Mouse (Mus musculus) kidney, embryonic 14.5 days (tissue): ENCODE results near the gene Cntnap5b. TPM values are rescaled to one million over a fixed set of nuclear protein-coding genes. Genes with fewer than 3 reads are reported as not detected.
"Not testable (repeated sequence)": the region's sequence is repeated elsewhere in the genome, so short reads cannot be mapped to it uniquely, and the experiment has no call there.

Experiments
- ATAC-seq: fragments of 200-750 bp; cut with Nextera tagmentation; 2 replicates; pipeline ENCODE4 v1.8.0; 2017; ENCODE audit warnings: moderate number of reproducible peaks, mild to moderate bottlenecking, moderate TSS enrichment, moderate library complexity; ENCODE audit not compliant: low FRiP score, low TSS enrichment
- H3K27ac ChIP-seq: fragments of 300-500 bp; sonication (generic); 2 replicates; pipeline ENCODE4 v1.5.1; 2014; ENCODE audit warnings: low read depth, mild to moderate bottlenecking, low read length, moderate library complexity, mixed read lengths
- H3K27me3 ChIP-seq: fragments of 300-500 bp; sonication (generic); 2 replicates; pipeline ENCODE4 v1.6.1; 2014; ENCODE audit warnings: mild to moderate bottlenecking, low read length; ENCODE audit not compliant: control insufficient read depth, insufficient read depth
- H3K36me3 ChIP-seq: fragments of 300-500 bp; sonication (generic); 2 replicates; pipeline ENCODE4 v1.6.1; 2014; ENCODE audit warnings: low read length, mixed read lengths; ENCODE audit not compliant: control insufficient read depth, insufficient read depth
- H3K4me1 ChIP-seq: fragments of 300-500 bp; sonication (generic); 2 replicates; pipeline ENCODE4 v1.6.1; 2014; ENCODE audit warnings: low read length, mixed read lengths; ENCODE audit not compliant: control insufficient read depth, insufficient read depth
- H3K4me2 ChIP-seq: fragments of 300-500 bp; sonication (generic); replicated peaks from 2 replicates; pipeline ENCODE4 v1.6.1; 2014; ENCODE audit warnings: low read depth, mild to moderate bottlenecking, low read length
- H3K4me3 ChIP-seq: fragments of 300-500 bp; sonication (generic); 2 replicates; pipeline ENCODE4 v1.5.1; 2014; ENCODE audit warnings: mild to moderate bottlenecking, low read length
- H3K9ac ChIP-seq: fragments of 300-500 bp; sonication (generic); 2 replicates; pipeline ENCODE4 v1.6.1; 2014; ENCODE audit warnings: low read depth, mild to moderate bottlenecking, low read length, moderate library complexity
- H3K9me3 ChIP-seq: fragments of 300-500 bp; sonication (generic); 2 replicates; pipeline ENCODE4 v1.6.1; 2016; ENCODE audit warnings: low read length; ENCODE audit not compliant: control insufficient read depth
- WGBS: fragments of 180-500 bp; shearing (Covaris S2); extraction: QIAGEN DNeasy Blood & Tissue Kit; methylation state at CpG from one replicate; pipeline ENCODE4 v1.1.7; 2014; 5-methylcytosine and 5-hydroxymethylcytosine counted together
- polyA plus RNA-seq: library from polyadenylated mRNA; unstranded; fragments of >200 nt; fragmentation: Nextera tagmentation; extraction: Ambion mirVana; gene quantifications from 2 replicates; pipeline ENCODE4 v1.2.1, GENCODE M21; 2014

Gene Cntnap5b
- polyA plus RNA-seq, 1 experiment from 2014 or later, result 0.08 TPM

- ATAC-seq, result no peak
- Histone ChIP-seq H3K27ac (no peak overlapping the region), H3K27me3 (no peaks in the 10 kb centered on the region), H3K9ac (no peak overlapping the region), H3K4me2 (no peak overlapping the region), H3K9me3 (no peaks in the 10 kb centered on the region), H3K36me3 (no peaks in the 10 kb centered on the region), H3K4me3 (no peak overlapping the region), H3K4me1 (no peaks in the 10 kb centered on the region)
- WGBS, result 83% methylated on average over 2 of the region's 2 CpGs
Observed at GRCm38 (mm10) chr1:99967300-99968089, 194.9 kb downstream of the Cntnap5b start.

GRCm38 (mm10) chr1:99970184-99971086, 197.9 kb downstream of the Cntnap5b start:
- H3K9ac ChIP-seq, result no peak overlapping the region
- H3K36me3 ChIP-seq, result no peaks in the 10 kb centered on the region
- no peak overlapping the region for H3K4me3 ChIP-seq
- H3K4me1 ChIP-seq, result no peaks in the 10 kb centered on the region
- WGBS, result 41% methylated on average over 4 of the region's 4 CpGs
- H3K4me2 ChIP-seq, result no peak overlapping the region
- no peak for ATAC-seq
- no peaks in the 10 kb centered on the region for H3K9me3 ChIP-seq
- no peaks in the 10 kb centered on the region for H3K27me3 ChIP-seq
- no peak overlapping the region for H3K27ac ChIP-seq

GRCm38 (mm10) chr1:100001226-100001625, 228.7 kb downstream of the Cntnap5b start:
- not testable (repeated sequence) for H3K36me3 ChIP-seq, ATAC-seq, H3K4me1 ChIP-seq, H3K27me3 ChIP-seq, H3K9me3 ChIP-seq, H3K9ac ChIP-seq, H3K4me2 ChIP-seq, H3K4me3 ChIP-seq, H3K27ac ChIP-seq
- WGBS, result 89% methylated on average over 4 of the region's 4 CpGs

- Histone ChIP-seq H3K4me2 (no peak overlapping the region), H3K4me3 (no peak overlapping the region), H3K27me3 (no peaks in the 10 kb centered on the region), H3K9me3 (no peaks in the 10 kb centered on the region), H3K4me1 (no peaks in the 10 kb centered on the region), H3K36me3 (no peaks in the 10 kb centered on the region), H3K9ac (no peak overlapping the region), H3K27ac (no peak overlapping the region)
- ATAC-seq, result no peak
- 84% methylated on average over 5 of the region's 5 CpGs for WGBS
Observed at GRCm38 (mm10) chr1:100006021-100006745, 233.6 kb downstream of the Cntnap5b start.

GRCm38 (mm10) chr1:100041808-100042207, 269.2 kb downstream of the Cntnap5b start:
- ATAC-seq, result no peak
- H3K27ac ChIP-seq, result no peak overlapping the region
- no peak overlapping the region for H3K9ac ChIP-seq
- no peaks in the 10 kb centered on the region for H3K36me3 ChIP-seq
- H3K4me3 ChIP-seq, result no peak overlapping the region
- 82% methylated on average over 2 of the region's 2 CpGs for WGBS
- no peaks in the 10 kb centered on the region for H3K27me3 ChIP-seq
- H3K9me3 ChIP-seq, result no peaks in the 10 kb centered on the region
- H3K4me1 ChIP-seq, result no peaks in the 10 kb centered on the region
- H3K4me2 ChIP-seq, result no peak overlapping the region

- Histone ChIP-seq H3K9me3 (no peaks in the 10 kb centered on the region), H3K36me3 (no peaks in the 10 kb centered on the region), H3K9ac (no peak overlapping the region), H3K27me3 (no peaks in the 10 kb centered on the region), H3K4me2 (no peak overlapping the region), H3K4me1 (no peaks in the 10 kb centered on the region), H3K4me3 (no peak overlapping the region), H3K27ac (no peak overlapping the region)
- no peak for ATAC-seq
- WGBS, result 67% methylated on average over 2 of the region's 2 CpGs
Observed at GRCm38 (mm10) chr1:100079812-100080211, 307.2 kb downstream of the Cntnap5b start.

GRCm38 (mm10) chr1:100100516-100100915, 328.0 kb downstream of the Cntnap5b start:
- Histone ChIP-seq H3K36me3 (no peaks in the 10 kb centered on the region), H3K9me3 (no peaks in the 10 kb centered on the region), H3K4me1 (no peaks in the 10 kb centered on the region), H3K27me3 (no peaks in the 10 kb centered on the region), H3K4me3 (no peak overlapping the region), H3K4me2 (no peak overlapping the region), H3K27ac (no peak overlapping the region), H3K9ac (no peak overlapping the region)
- no peak for ATAC-seq

- WGBS, result 83% methylated on average over 1 of the region's 1 CpGs
- no peak overlapping the region for H3K27ac ChIP-seq
- no peak overlapping the region for H3K4me2 ChIP-seq
- no peaks in the 10 kb centered on the region for H3K36me3 ChIP-seq
- no peaks in the 10 kb centered on the region for H3K9me3 ChIP-seq
- no peak for ATAC-seq
- no peaks in the 10 kb centered on the region for H3K27me3 ChIP-seq
- H3K4me3 ChIP-seq, result no peak overlapping the region
- no peak overlapping the region for H3K9ac ChIP-seq
- no peaks in the 10 kb centered on the region for H3K4me1 ChIP-seq
Observed at GRCm38 (mm10) chr1:100101017-100101416, 328.5 kb downstream of the Cntnap5b start.
